Mouse (Mus musculus) embryonic fibroblast, embryonic 13.5 days (primary cell): ENCODE results near the gene Ptpn13.

Experiments
- CTCF ChIP-seq: IDR thresholded peaks from 2 replicates; pipeline ENCODE4 v1.5.1; 2011; ENCODE audit warnings: mild to moderate bottlenecking, control low read depth, low read length, moderate library complexity, borderline replicate concordance; ENCODE audit not compliant: insufficient read depth
- POLR2A ChIP-seq: IDR thresholded peaks from 2 replicates; pipeline ENCODE4 v1.6.1; 2011; ENCODE audit warnings: low read depth, mild to moderate bottlenecking, control low read depth, low read length, moderate library complexity

- TF ChIP-seq CTCF (no peak), POLR2A (peak; percentile 69; the same call in 1 of the 2 replicates)
These were observed at the start of gene Ptpn13 for GRCm38 (mm10) chr5:103424678-103425319.
